Mouse (Mus musculus) embryonic facial prominence, embryonic 10.5 days (tissue): ENCODE data around the gene Golga4. TPM values are rescaled to one million over a fixed set of nuclear protein-coding genes. Genes with fewer than 3 reads are reported as not detected.

ENCODE experiments used
- DNase-seq: peaks from one replicate; pipeline ENCODE4 v3.0.0-alpha.2; 2017; ENCODE audit warnings: low spot score
- H3K27ac ChIP-seq: fragments of 300-500 bp; sonication (generic); replicated peaks from 2 replicates; pipeline ENCODE4 v1.5.1; 2016; ENCODE audit warnings: mild to moderate bottlenecking
- H3K27me3 ChIP-seq: fragments of 300-500 bp; sonication (generic); replicated peaks from 2 replicates; pipeline ENCODE4 v1.6.1; 2016; ENCODE audit warnings: low read depth, mild to moderate bottlenecking; ENCODE audit not compliant: poor library complexity, severe bottlenecking
- H3K36me3 ChIP-seq: fragments of 300-500 bp; sonication (generic); replicated peaks from 2 replicates; pipeline ENCODE4 v1.6.1; 2016; ENCODE audit warnings: mild to moderate bottlenecking, moderate library complexity
- H3K4me1 ChIP-seq: fragments of 300-500 bp; sonication (generic); 2 replicates; pipeline ENCODE4 v1.6.1; 2016
- H3K4me3 ChIP-seq: fragments of 300-500 bp; sonication (generic); 2 replicates; pipeline ENCODE4 v1.5.1; 2016; ENCODE audit warnings: mild to moderate bottlenecking, moderate library complexity
- H3K9me3 ChIP-seq: fragments of 300-500 bp; sonication (generic); 2 replicates; pipeline ENCODE4 v1.6.1; 2016; ENCODE audit warnings: mild to moderate bottlenecking
- WGBS: fragments of 180-500 bp; shearing (Covaris S2); methylation state at CpG from one replicate; pipeline ENCODE4 v1.1.7; 2016; 5-methylcytosine and 5-hydroxymethylcytosine counted together
- polyA plus RNA-seq: library from polyadenylated mRNA; unstranded; fragments of >200 nt; fragmentation: Nextera tagmentation; extraction: Ambion mirVana; gene quantifications from 2 replicates; pipeline ENCODE4 v1.2.1, GENCODE M21; 2016

The Golga4 gene
- polyA plus RNA-seq, 1 experiment from 2014 or later = 43.1 TPM

GRCm38 (mm10) chr9:118622376-118623166 is 116.5 kb downstream of the Golga4 start:
- Histone ChIP-seq H3K27me3 (no peaks in the 10 kb centered on the region), H3K4me1 (peaks cover 62% of the 10 kb centered on the region), H3K27ac (peak overlapping the region; percentile 19; the same call in 1 of the 2 replicates), H3K9me3 (no peaks in the 10 kb centered on the region), H3K36me3 (peaks cover 9% of the 10 kb centered on the region), H3K4me3 (no peak overlapping the region)
- 89% methylated on average over 18 of the region's 18 CpGs for WGBS
- no peak for DNase-seq

DNA sequence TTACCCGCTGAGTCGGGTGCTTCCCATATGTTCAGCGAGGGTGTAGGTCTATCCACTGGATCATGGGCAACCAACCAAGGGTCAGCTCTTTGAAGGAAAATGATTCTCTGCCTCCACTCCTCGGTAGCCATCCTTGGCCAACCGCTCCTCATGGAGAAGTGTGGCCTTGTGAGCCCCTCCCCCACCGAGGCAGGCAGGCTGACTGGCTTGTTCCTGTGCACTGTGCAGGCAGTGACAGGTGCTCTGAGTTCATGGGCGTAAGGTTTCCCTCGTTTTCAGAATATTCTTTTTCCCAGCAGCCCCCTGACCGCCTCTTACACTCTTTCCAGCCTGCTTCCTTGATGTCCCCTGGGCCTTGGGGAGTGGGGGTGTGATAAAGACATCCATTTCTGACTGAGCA is 117.4 kb downstream of the Golga4 start:
- DNase-seq = peak; percentile 54
- 47% methylated on average over 9 of the region's 9 CpGs for WGBS

GRCm38 (mm10) chr9:118624146-118624545 is 118.1 kb downstream of the Golga4 start:
- Histone ChIP-seq H3K27me3 (no peaks in the 10 kb centered on the region), H3K4me3 (peak overlapping the region; percentile 30), H3K36me3 (peaks cover 25% of the 10 kb centered on the region), H3K27ac (peak overlapping the region; percentile 82), H3K9me3 (no peaks in the 10 kb centered on the region), H3K4me1 (peaks cover 52% of the 10 kb centered on the region)
- 14% methylated on average over 7 of the region's 7 CpGs for WGBS
- peak; percentile 67 for DNase-seq

More for the DNA sequence above, 117.4 kb downstream of the Golga4 start:
- H3K36me3 ChIP-seq = peaks cover 18% of the 10 kb centered on the region
- no peaks in the 10 kb centered on the region for H3K9me3 ChIP-seq
- no peaks in the 10 kb centered on the region for H3K27me3 ChIP-seq
- peaks cover 57% of the 10 kb centered on the region for H3K4me1 ChIP-seq
- H3K27ac ChIP-seq = peak overlapping the region; percentile 82
- peak overlapping the region; percentile 13; the same call in 1 of the 2 replicates for H3K4me3 ChIP-seq

DNA sequence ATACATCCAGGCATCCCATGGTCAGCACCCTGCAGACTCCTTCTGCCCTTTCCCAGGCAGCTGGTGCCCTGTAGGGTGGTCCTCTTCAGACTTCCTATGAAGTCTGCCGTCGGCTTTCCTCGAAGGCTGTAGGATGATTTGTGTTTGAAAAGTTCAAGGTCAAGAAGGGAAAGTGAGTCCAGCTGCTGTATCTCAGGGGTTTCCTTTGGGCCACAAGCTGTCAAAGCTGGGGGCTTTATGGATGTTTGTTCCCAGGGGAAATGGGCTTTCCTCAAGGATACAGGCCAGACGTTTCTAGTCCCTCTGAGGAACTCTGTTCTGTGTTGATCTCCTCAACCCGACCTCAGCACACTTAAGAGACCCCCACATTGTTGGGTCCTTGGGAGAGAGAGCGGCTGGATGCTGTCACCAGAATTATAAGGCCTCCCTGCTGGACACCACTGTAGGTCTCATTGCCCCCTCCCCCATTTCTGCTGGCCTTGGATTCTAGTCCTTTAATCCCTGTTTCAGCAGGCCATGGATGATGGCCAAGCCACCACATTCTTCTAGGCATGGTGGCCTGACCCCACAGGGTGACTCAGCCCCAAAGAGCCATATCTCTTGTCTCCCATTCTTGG is 123.8 kb downstream of the Golga4 start:
- Histone ChIP-seq H3K27me3 (no peaks in the 10 kb centered on the region), H3K4me1 (peaks cover 22% of the 10 kb centered on the region), H3K27ac (no peak overlapping the region), H3K9me3 (no peaks in the 10 kb centered on the region), H3K4me3 (no peak overlapping the region), H3K36me3 (peaks cover 49% of the 10 kb centered on the region)
- WGBS = 67% methylated on average over 6 of the region's 6 CpGs
- DNase-seq = no peak

Other genes starting within 250 kb of the Golga4 start
- 0.24 and 0.36 TPM in 2 replicates for gene Eomes, start 28.1 kb upstream of the Golga4 start, polyA plus RNA-seq
- gene Itga9, start 100.4 kb downstream of the Golga4 start, polyA plus RNA-seq = 11.9 and 13.4 TPM in 2 replicates